Mouse (Mus musculus) MEL (cell line): ENCODE results near the gene Eva1a. TPM values are rescaled to one million over a fixed set of nuclear protein-coding genes. Genes with fewer than 3 reads are reported as not detected.

Experiments
- DNase-seq: peaks from one replicate; pipeline ENCODE4 v3.0.0; 2011; ENCODE audit warnings: low read depth, low spot score
- H3K27ac ChIP-seq: 2 replicates; pipeline ENCODE4 v1.5.1; 2012; ENCODE audit warnings: low read depth, mild to moderate bottlenecking, control low read depth, low read length, moderate library complexity; ENCODE audit not compliant: control insufficient read depth
- H3K27me3 ChIP-seq, 2 experiments: fragments of 150-350 bp in 1 of 2; sonication (generic) in 1 of 2; 2 replicates each; pipeline ENCODE4 v1.6.1; 2012; ENCODE audit warnings: low read length in 2 of 2, mild to moderate bottlenecking in 2 of 2, improper control_type of control experiment in 1 of 2, moderate library complexity in 1 of 2; ENCODE audit not compliant: insufficient read depth in 2 of 2, control insufficient read depth in 1 of 2
- H3K36me3 ChIP-seq, 2 experiments: 2 replicates each; pipeline ENCODE4 v1.6.1; 2012 to 2014; ENCODE audit warnings: low read length in 2 of 2, improper control_type of control experiment in 1 of 2, inconsistent platforms in 1 of 2, mild to moderate bottlenecking in 1 of 2; ENCODE audit not compliant: insufficient read depth in 2 of 2, control insufficient read depth in 1 of 2
- H3K4me1 ChIP-seq, 2 experiments: fragments of 150-350 bp in 1 of 2; sonication (generic) in 1 of 2; 2 replicates each; pipeline ENCODE4 v1.6.1; 2012; ENCODE audit warnings: low read length in 2 of 2, improper control_type of control experiment in 1 of 2, mild to moderate bottlenecking in 1 of 2; ENCODE audit not compliant: insufficient read depth in 2 of 2, control insufficient read depth in 1 of 2
- H3K4me3 ChIP-seq, 2 experiments: fragments of 150-350 bp in 1 of 2; sonication (generic) in 1 of 2; 2 replicates each; pipeline ENCODE4 v1.5.1; 2012; ENCODE audit warnings: low read depth in 2 of 2, low read length in 2 of 2, mild to moderate bottlenecking in 2 of 2, moderate library complexity in 2 of 2, control low read depth in 1 of 2, improper control_type of control experiment in 1 of 2; ENCODE audit not compliant: control insufficient read depth in 1 of 2, insufficient read depth in 1 of 2
- H3K79me2 ChIP-seq: 2 replicates; pipeline ENCODE4 v1.6.1; 2012; ENCODE audit warnings: mild to moderate bottlenecking, low read length, moderate library complexity; ENCODE audit not compliant: control insufficient read depth, poor library complexity, insufficient read depth
- H3K9ac ChIP-seq: 2 replicates; pipeline ENCODE4 v1.6.1; 2012; ENCODE audit warnings: low read depth, mild to moderate bottlenecking, control low read depth, low read length, moderate library complexity; ENCODE audit not compliant: control insufficient read depth, poor library complexity, severe bottlenecking
- H3K9me3 ChIP-seq: fragments of 150-350 bp; sonication (generic); replicated peaks from 2 replicates; pipeline ENCODE4 v1.6.1; 2012; ENCODE audit warnings: mild to moderate bottlenecking, low read length, improper control_type of control experiment, moderate library complexity; ENCODE audit not compliant: insufficient read depth
- BHLHE40 ChIP-seq: IDR thresholded peaks from 2 replicates; pipeline ENCODE4 v1.6.1; 2012; ENCODE audit warnings: low read depth, mild to moderate bottlenecking, inconsistent platforms, low read length, improper control_type of control experiment, borderline replicate concordance
- E2F4 ChIP-seq: IDR thresholded peaks from 2 replicates; pipeline ENCODE4 v1.6.1; 2011; ENCODE audit warnings: low read depth, low read length, improper control_type of control experiment, borderline replicate concordance
- GATA1 ChIP-seq: IDR thresholded peaks from 2 replicates; pipeline ENCODE4 v1.6.1; 2011; ENCODE audit warnings: low read depth, low read length, improper control_type of control experiment
- HCFC1 ChIP-seq: IDR thresholded peaks from 2 replicates; pipeline ENCODE4 v1.6.1; 2012; ENCODE audit warnings: low read depth, mild to moderate bottlenecking, inconsistent platforms, low read length, improper control_type of control experiment, moderate library complexity
- KAT2A ChIP-seq: conservative IDR thresholded peaks from 2 replicates; pipeline ENCODE4 v1.6.1; 2012; ENCODE audit warnings: low read depth, low read length, improper control_type of control experiment, inconsistent platforms
- MAFK ChIP-seq: IDR thresholded peaks from 2 replicates; pipeline ENCODE4 v1.6.1; 2011; ENCODE audit warnings: low read depth, mild to moderate bottlenecking, low read length, improper control_type of control experiment, borderline replicate concordance
- MAX ChIP-seq: IDR thresholded peaks from 2 replicates; pipeline ENCODE4 v1.6.1; 2011; ENCODE audit warnings: low read length, improper control_type of control experiment
- MYB ChIP-seq: IDR thresholded peaks from 2 replicates; pipeline ENCODE4 v1.6.1; 2011; ENCODE audit warnings: mild to moderate bottlenecking, low read depth, low read length, improper control_type of control experiment
- MYC ChIP-seq: IDR thresholded peaks from 2 replicates; pipeline ENCODE4 v1.6.1; 2011; ENCODE audit warnings: low read depth, mild to moderate bottlenecking, low read length, improper control_type of control experiment, moderate library complexity
- NRF1 ChIP-seq: IDR thresholded peaks from 2 replicates; pipeline ENCODE4 v1.6.1; 2014; ENCODE audit warnings: low read depth, mild to moderate bottlenecking, inconsistent platforms, low read length, improper control_type of control experiment, moderate library complexity; ENCODE audit not compliant: poor library complexity, insufficient read depth, severe bottlenecking
- POLR2A ChIP-seq, 2 experiments: IDR thresholded peaks; 2 replicates each; pipeline ENCODE4 v1.6.1; 2011 to 2012; ENCODE audit warnings: low read length in 2 of 2, mild to moderate bottlenecking in 2 of 2, control low read depth in 1 of 2, improper control_type of control experiment in 1 of 2, low read depth in 1 of 2, moderate library complexity in 1 of 2; ENCODE audit not compliant: control insufficient read depth in 1 of 2, insufficient read depth in 1 of 2, poor library complexity in 1 of 2
- POLR2AphosphoS2 ChIP-seq: IDR thresholded peaks from 2 replicates; pipeline ENCODE4 v1.6.1; 2011; ENCODE audit warnings: low read length, improper control_type of control experiment
- RCOR1 ChIP-seq: IDR thresholded peaks from 2 replicates; pipeline ENCODE4 v1.6.1; 2012; ENCODE audit warnings: low read depth, mild to moderate bottlenecking, inconsistent platforms, low read length, improper control_type of control experiment
- SIN3A ChIP-seq: IDR thresholded peaks from 2 replicates; pipeline ENCODE4 v1.6.1; 2012; ENCODE audit warnings: low read length, improper control_type of control experiment, inconsistent platforms
- TCF12 ChIP-seq: IDR thresholded peaks from 2 replicates; pipeline ENCODE4 v1.6.1; 2014; ENCODE audit warnings: low read depth, mild to moderate bottlenecking, inconsistent platforms, low read length, improper control_type of control experiment, moderate library complexity
- UBTF ChIP-seq: IDR thresholded peaks from 2 replicates; pipeline ENCODE4 v1.6.1; 2012; ENCODE audit warnings: low read depth, mild to moderate bottlenecking, inconsistent platforms, low read length, improper control_type of control experiment, moderate library complexity, borderline replicate concordance; ENCODE audit not compliant: insufficient read depth
- USF1 ChIP-seq: IDR thresholded peaks from 2 replicates; pipeline ENCODE4 v1.6.1; 2014; ENCODE audit warnings: low read depth, mild to moderate bottlenecking, inconsistent platforms, low read length, improper control_type of control experiment, moderate library complexity
- USF2 ChIP-seq, 2 experiments: IDR thresholded peaks; 2 replicates each; pipeline ENCODE4 v1.6.1; 2011 to 2012; ENCODE audit warnings: improper control_type of control experiment in 2 of 2, low read length in 2 of 2, borderline replicate concordance in 1 of 2, inconsistent platforms in 1 of 2, low read depth in 1 of 2, mild to moderate bottlenecking in 1 of 2; ENCODE audit not compliant: insufficient read depth in 1 of 2
- ZKSCAN1 ChIP-seq: IDR thresholded peaks from 2 replicates; pipeline ENCODE4 v1.6.1; 2012; ENCODE audit warnings: low read depth, mild to moderate bottlenecking, inconsistent platforms, low read length, improper control_type of control experiment, moderate library complexity
- ZNF384 ChIP-seq: IDR thresholded peaks from 2 replicates; pipeline ENCODE4 v1.6.1; 2012; ENCODE audit warnings: low read depth, mild to moderate bottlenecking, inconsistent platforms, low read length, improper control_type of control experiment
- polyA plus RNA-seq, 2 experiments: library from polyadenylated mRNA; stranded (reverse) in 1 of 2; unstranded in 1 of 2; fragments of >175 nt in 1 of 2; fragments of >200 nt in 1 of 2; gene quantifications; 2 replicates each; pipeline versions ENCODE4 v1.2.1 to v1.2.4; 2012; ENCODE audit warnings: low replicate concordance in 2 of 2, low read depth in 1 of 2; ENCODE audit not compliant: insufficient read length in 2 of 2, insufficient read depth in 1 of 2, missing spikeins in 1 of 2
- total RNA-seq: library from RNA; depleted of rRNA; stranded (reverse); fragments of 300-350 nt; gene quantifications from 2 replicates; pipeline ENCODE4 v1.2.3, GENCODE M21; 2012; rRNA removed

The Eva1a gene
- total RNA-seq (not detected in 2 replicates), polyA plus RNA-seq (not detected)

GRCm38 (mm10) chr6:82040834-82041487 is at the start of gene Eva1a:
Gene Eva1a, plus strand, starts transcription at chr6:82041043.
- H3K9me3 ChIP-seq, result no peaks in the 10 kb centered on the region

DNA sequence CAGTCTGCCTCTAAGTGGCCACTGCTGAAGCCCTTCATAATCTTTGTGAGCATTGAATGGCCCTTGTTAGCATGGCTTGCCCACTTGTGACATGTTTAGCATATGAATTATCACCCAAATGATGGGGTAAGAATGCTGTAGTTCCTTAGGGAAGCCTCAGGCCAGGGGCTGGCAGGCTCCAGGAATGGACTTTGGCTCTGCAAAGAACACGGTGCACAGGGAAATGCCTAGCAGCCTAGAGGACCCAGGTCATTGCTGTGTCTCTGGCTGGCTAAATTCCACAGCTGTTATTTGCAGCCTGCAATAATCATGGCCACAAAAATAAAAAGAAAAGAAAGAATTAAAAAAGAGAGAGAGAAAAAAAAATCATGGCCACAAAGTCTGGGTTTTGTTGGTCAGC is 28.5 kb upstream of the Eva1a start:
- Histone ChIP-seq H3K9me3 (no peaks in the 10 kb centered on the region), H3K9ac (no peak overlapping the region), H3K36me3 (no peaks in the 10 kb centered on the region)

More at GRCm38 (mm10) chr6:82040834-82041487, at the start of gene Eva1a:
- no peak for DNase-seq
- Histone ChIP-seq H3K4me1 (no peaks in the 10 kb centered on the region), H3K9ac (no peak within 1 kb of the TSS), H3K27ac (no peak within 1 kb of the TSS), H3K36me3 (no peaks in the 10 kb centered on the region), H3K27me3 (no peaks in the 10 kb centered on the region)
- TF ChIP-seq SIN3A, result no peak
- no peak for TF ChIP-seq MAX
- no peak for TF ChIP-seq POLR2A (IDR thresholded peaks at IDR 0.05; ENCODE audit: control insufficient read depth in 1 of 2, insufficient read depth in 1 of 2, low read depth in 1 of 2, low read length in 2 of 2, poor library complexity in 1 of 2)
- no peak for TF ChIP-seq RCOR1
- TF ChIP-seq NRF1, result no peak
- TF ChIP-seq ZKSCAN1, result no peak
- no peak for TF ChIP-seq E2F4
- TF ChIP-seq, all 39 proteins: peak for 0
- Histone ChIP-seq H3K4me3 (no peak within 1 kb of the TSS), H3K79me2 (no peaks in the 10 kb centered on the region)

GRCm38 (mm10) chr6:82021074-82021473 is 19.8 kb upstream of the Eva1a start:
- TF ChIP-seq KAT2A (no peak), TCF12 (no peak), GATA1 (no peak), POLR2AphosphoS2 (no peak), HCFC1 (no peak), RCOR1 (no peak), BHLHE40 (no peak), MYC (no peak), ZNF384 (no peak)
- no peak overlapping the region for H3K9ac ChIP-seq
- H3K4me1 ChIP-seq, result no peaks in the 10 kb centered on the region
- no peak overlapping the region for H3K4me3 ChIP-seq
- H3K36me3 ChIP-seq, result no peaks in the 10 kb centered on the region
- no peaks in the 10 kb centered on the region for H3K9me3 ChIP-seq
- no peaks in the 10 kb centered on the region for H3K79me2 ChIP-seq
- H3K27me3 ChIP-seq, result no peaks in the 10 kb centered on the region; a peak in 1 of 4 replicates
- no peak overlapping the region for H3K27ac ChIP-seq
- DNase-seq, result no peak

More for the DNA sequence above, 28.5 kb upstream of the Eva1a start:
- H3K27me3 ChIP-seq, result no peaks in the 10 kb centered on the region; a peak in 1 of 4 replicates
- no peak for TF ChIP-seq POLR2A (IDR thresholded peaks at IDR 0.05; ENCODE audit: control insufficient read depth in 1 of 2, insufficient read depth in 1 of 2, low read depth in 1 of 2, low read length in 2 of 2, poor library complexity in 1 of 2)
- TF ChIP-seq USF1, result no peak
- no peak for TF ChIP-seq MYB
- no peak for TF ChIP-seq NRF1
- no peak for TF ChIP-seq USF2 (IDR thresholded peaks at IDR 0.05; ENCODE audit: borderline replicate concordance in 1 of 2, insufficient read depth in 1 of 2, low read depth in 1 of 2, low read length in 2 of 2)
- TF ChIP-seq MAFK, result no peak
- TF ChIP-seq E2F4, result no peak
- no peak for TF ChIP-seq UBTF
- no peak for TF ChIP-seq SIN3A
- H3K4me3 ChIP-seq, result no peak overlapping the region
- H3K4me1 ChIP-seq, result no peaks in the 10 kb centered on the region
- DNase-seq, result no peak
- no peaks in the 10 kb centered on the region for H3K79me2 ChIP-seq
- H3K27ac ChIP-seq, result no peak overlapping the region
